Mouse (Mus musculus): ENCODE data around the gene Gnpat.

DNA sequence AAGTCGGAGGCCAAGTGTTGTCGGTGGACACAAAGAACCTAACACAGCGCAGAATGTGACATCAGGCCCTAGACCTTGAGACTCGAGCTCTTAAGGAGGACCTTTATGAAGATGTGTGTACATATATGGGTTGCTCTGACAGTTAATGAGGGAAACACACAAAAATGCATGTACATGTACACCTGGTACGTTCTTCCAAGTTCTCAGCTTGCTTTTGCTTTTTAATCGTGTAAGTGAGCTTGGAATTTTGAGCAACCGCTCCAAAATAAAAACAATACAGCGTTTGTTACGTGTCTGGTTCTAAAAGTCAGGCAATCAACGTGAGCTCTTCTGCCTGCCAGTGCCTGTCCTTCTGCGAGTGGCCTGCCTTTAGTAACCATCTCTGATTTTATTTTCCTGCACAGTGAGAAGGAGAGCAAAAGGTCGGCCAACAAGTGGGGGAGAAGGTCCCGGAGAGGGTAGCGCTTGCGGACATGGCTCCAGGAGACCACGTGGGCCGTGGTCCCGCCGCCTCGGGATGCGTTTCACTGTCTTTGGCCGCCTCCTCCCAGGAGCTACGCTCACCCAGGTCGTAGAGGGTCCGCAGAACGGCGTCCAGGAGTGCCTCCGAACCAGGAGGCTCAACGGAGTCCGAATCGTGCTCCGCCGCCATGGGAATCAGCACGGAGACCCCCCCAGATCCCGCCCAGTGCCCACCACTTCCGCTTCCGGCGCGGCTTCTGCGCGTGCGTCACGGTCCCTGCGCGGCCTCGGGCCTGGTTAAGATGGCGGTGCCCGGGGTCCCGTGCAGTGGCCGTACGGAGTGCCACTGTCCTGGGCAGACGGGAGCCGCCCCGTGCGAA is at the start of gene Gnpat, which contains the start of gene 2810004N23Rik:
- TF ChIP-seq GATA1 (IDR thresholded peaks at IDR 0.05; ENCODE audit: borderline replicate concordance, low read length): no peak
- TF ChIP-seq FLI1 (IDR thresholded peaks at IDR 0.05; ENCODE audit: low read length): peak; percentile 72; the same call in 1 of the 2 replicates

Measured in megakaryocyte, embryonic 14.5 days (primary cell).